Mouse (Mus musculus): ENCODE data around the gene Lrp1. TPM values are rescaled to one million over a fixed set of nuclear protein-coding genes. Genes with fewer than 3 reads are reported as not detected.

Gene Lrp1
- polyA plus RNA-seq, 1 experiment from 2014 or later = 71.2 TPM

DNA sequence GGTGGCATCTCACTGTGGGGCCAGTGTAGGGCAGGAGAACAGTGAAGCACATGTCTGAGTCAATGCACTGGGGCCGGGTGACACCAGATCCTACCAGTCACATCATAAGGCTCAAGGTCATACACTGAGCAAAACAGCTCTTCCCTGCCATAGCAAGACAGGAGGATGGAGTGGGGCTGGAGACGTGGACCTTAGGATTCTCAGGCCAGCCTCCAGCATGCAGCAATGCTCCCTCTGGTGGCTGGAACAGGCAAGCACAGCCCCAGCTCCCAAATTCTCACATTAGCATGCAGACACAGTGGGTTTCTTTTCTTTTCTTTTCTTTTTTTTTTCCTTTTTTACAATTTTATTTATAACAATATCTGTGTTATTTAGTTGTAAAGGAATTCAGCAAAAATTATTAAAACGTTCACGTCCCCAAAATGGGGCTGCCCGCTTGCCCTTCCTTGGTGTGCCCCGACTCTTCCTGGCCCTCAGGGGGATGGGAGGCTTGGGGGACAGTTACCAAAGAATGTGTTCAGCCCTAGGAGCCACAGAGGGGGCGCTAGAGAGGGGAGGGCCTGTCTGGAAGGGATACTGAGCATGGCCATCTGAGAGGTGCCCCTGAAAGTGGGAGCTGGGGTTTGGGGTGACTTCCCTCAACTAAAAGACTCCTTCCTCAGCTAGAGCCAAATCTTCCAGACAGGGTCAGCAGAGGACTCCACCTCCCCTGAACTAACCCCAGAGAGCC is 82.9 kb downstream of the Lrp1 start:
- peak; percentile 87 for DNase-seq (ENCODE audit: low spot score)
- Histone ChIP-seq H3K4me3 (ENCODE audit: low read depth, low read length) (no peak overlapping the region), H3K4me1 (replicated peaks; ENCODE audit: control insufficient read depth, insufficient read depth, low read length) (peaks cover 16% of the 10 kb centered on the region; the same call in 1 of the 2 replicates), H3K9ac (ENCODE audit: low read length) (no peak overlapping the region), H3K27ac (ENCODE audit: low read depth, low read length) (no peak overlapping the region), H3K36me3 (ENCODE audit: control insufficient read depth, insufficient read depth, low read length) (no peaks in the 10 kb centered on the region; the same call in 1 of the 2 replicates), H3K4me2 (ENCODE audit: low read depth, low read length, severe bottlenecking) (no peak overlapping the region), H3K9me3 (ENCODE audit: control insufficient read depth, low read length) (no peaks in the 10 kb centered on the region), H3K27me3 (ENCODE audit: control insufficient read depth, insufficient read depth, low read length) (peaks cover 35% of the 10 kb centered on the region)
- 29% methylated on average over 7 of the region's 7 CpGs for WGBS
- ATAC-seq (replicated peaks; ENCODE audit: low FRiP score) = peak; percentile 70

DNA sequence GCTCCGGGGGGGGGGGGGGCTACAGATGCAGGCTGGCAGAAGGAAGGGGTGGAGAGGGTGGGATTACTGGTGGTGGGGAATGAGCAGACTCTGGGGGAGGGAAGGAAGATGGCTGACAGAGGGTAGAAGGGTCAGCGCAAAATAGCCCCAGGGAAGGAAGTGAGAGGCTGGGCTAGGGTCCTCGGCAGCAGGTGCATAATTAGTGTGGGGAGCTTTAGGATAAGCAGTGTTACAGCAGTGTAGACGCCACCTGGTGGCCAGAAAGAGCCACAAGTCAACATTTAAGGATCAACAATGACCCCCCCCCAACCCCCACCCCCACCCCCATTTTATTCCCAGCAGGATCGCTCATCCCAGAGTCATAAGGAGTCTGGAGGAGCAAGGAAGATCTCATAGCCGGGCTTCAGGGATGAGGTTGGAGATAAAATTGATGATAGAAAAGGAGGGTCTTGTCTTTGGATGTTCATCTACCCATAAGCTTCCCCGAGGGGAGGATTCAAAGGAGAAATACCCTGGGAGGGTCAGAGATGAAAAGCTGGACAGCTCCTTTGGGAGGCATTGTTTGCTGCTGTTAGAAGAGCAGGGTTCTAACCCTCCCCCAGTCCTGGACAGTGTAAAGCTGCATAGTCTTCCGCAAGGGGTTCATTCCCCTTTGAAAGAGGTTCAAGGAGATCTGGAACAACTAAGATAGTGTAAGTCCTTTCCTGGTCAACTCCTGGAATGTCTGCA is 84.2 kb downstream of the Lrp1 start:
- Histone ChIP-seq H3K4me2 (ENCODE audit: low read depth, low read length, severe bottlenecking) (no peak overlapping the region), H3K4me3 (ENCODE audit: low read depth, low read length) (no peak overlapping the region), H3K9me3 (ENCODE audit: control insufficient read depth, low read length) (no peaks in the 10 kb centered on the region), H3K4me1 (replicated peaks; ENCODE audit: control insufficient read depth, insufficient read depth, low read length) (peaks cover 18% of the 10 kb centered on the region), H3K9ac (ENCODE audit: low read length) (no peak overlapping the region), H3K27ac (ENCODE audit: low read depth, low read length) (no peak overlapping the region), H3K27me3 (ENCODE audit: control insufficient read depth, insufficient read depth, low read length) (peaks cover 48% of the 10 kb centered on the region), H3K36me3 (ENCODE audit: control insufficient read depth, insufficient read depth, low read length) (no peaks in the 10 kb centered on the region; the same call in 1 of the 2 replicates)
- 8% methylated on average over 8 of the region's 8 CpGs for WGBS
- peak; percentile 78 for DNase-seq (ENCODE audit: low spot score)
- peak; percentile 56 for ATAC-seq (replicated peaks; ENCODE audit: low FRiP score)

DNA sequence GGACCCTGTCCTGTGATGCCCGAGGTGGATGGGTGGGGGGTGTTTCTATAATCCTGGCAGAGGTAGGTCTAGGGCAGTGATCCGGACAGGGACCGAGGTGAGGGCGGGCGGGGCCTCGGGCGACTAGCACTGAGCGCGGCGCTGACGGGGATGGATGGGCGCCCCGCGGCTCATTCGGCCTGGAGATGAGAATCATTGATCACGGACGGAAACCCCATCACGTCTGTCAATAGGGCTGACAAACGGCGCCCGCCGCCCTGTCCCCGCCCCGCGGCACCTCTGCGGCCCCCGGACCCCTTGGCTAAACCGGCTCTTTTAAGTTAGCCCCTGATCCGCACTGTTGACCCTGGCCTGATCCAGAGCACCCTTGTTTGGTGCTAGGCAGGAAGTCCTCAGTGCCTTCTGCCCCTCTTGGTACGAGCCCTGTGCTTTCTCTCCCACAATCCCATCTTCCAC is 86.0 kb downstream of the Lrp1 start:
- WGBS = 0% methylated on average over 29 of the region's 30 CpGs
- peak; percentile 66 for DNase-seq (ENCODE audit: low spot score)

GRCm38 (mm10) chr10:127534036-127534928 is 86.7 kb downstream of the Lrp1 start, which contains the start of gene Nxph4:
TSS of gene Nxph4 (minus strand) at chr10:127534559.
- H3K4me2 ChIP-seq (ENCODE audit: low read depth, low read length, severe bottlenecking) = peak within 1 kb of the TSS; percentile 61
- H3K27me3 ChIP-seq (ENCODE audit: control insufficient read depth, insufficient read depth, low read length) = peaks cover 72% of the 10 kb centered on the region
- WGBS = under 1% methylated on average over 64 of the region's 78 CpGs
- ATAC-seq (replicated peaks; ENCODE audit: low FRiP score) = no peak; the same call in 1 of the 2 replicates
- H3K27ac ChIP-seq (ENCODE audit: low read depth, low read length) = no peak within 1 kb of the TSS
- H3K4me1 ChIP-seq (replicated peaks; ENCODE audit: control insufficient read depth, insufficient read depth, low read length) = peaks cover 25% of the 10 kb centered on the region
- H3K36me3 ChIP-seq (ENCODE audit: control insufficient read depth, insufficient read depth, low read length) = no peaks in the 10 kb centered on the region; the same call in 1 of the 2 replicates
- peak; percentile 68 for DNase-seq (ENCODE audit: low spot score)
- H3K9me3 ChIP-seq (ENCODE audit: control insufficient read depth, low read length) = no peaks in the 10 kb centered on the region
- H3K9ac ChIP-seq (ENCODE audit: low read length) = peak within 1 kb of the TSS; percentile 52
- peak within 1 kb of the TSS; percentile 41 for H3K4me3 ChIP-seq (ENCODE audit: low read depth, low read length)

More for the DNA sequence above, 86.0 kb downstream of the Lrp1 start:
- H3K36me3 ChIP-seq (ENCODE audit: control insufficient read depth, insufficient read depth, low read length) = no peaks in the 10 kb centered on the region; the same call in 1 of the 2 replicates
- peak overlapping the region; percentile 61 for H3K4me2 ChIP-seq (ENCODE audit: low read depth, low read length, severe bottlenecking)
- no peak overlapping the region for H3K9ac ChIP-seq (ENCODE audit: low read length)
- peaks cover 25% of the 10 kb centered on the region for H3K4me1 ChIP-seq (replicated peaks; ENCODE audit: control insufficient read depth, insufficient read depth, low read length)
- H3K4me3 ChIP-seq (ENCODE audit: low read depth, low read length) = peak overlapping the region; percentile 41
- ATAC-seq (replicated peaks; ENCODE audit: low FRiP score) = no peak
- no peaks in the 10 kb centered on the region for H3K9me3 ChIP-seq (ENCODE audit: control insufficient read depth, low read length)
- H3K27ac ChIP-seq (ENCODE audit: low read depth, low read length) = no peak overlapping the region
- H3K27me3 ChIP-seq (ENCODE audit: control insufficient read depth, insufficient read depth, low read length) = peaks cover 66% of the 10 kb centered on the region

DNA sequence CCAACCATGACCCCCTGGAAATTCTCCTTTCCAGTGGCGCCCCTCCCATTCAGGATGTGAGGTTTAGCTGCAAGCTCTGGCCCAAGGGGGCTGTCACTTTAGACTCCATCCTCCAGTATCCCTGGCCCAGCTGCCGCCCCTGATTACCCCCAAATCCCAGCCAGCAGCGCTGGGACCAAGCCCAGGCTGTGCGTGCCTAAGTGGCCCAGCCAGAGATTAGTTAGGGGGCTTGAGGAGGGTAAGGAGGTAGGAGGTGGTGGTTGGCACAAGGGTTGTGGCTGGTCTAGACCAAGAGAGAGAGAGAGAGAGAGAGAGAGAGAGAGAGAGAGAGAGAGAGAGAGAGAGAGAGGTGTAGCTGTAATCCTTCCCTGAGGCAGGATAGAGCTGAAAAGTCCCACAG is 89.4 kb downstream of the Lrp1 start:
- Histone ChIP-seq H3K27me3 (ENCODE audit: control insufficient read depth, insufficient read depth, low read length) (peaks cover 98% of the 10 kb centered on the region), H3K9ac (ENCODE audit: low read length) (peak overlapping the region; percentile 12; the same call in 1 of the 2 replicates), H3K4me3 (ENCODE audit: low read depth, low read length) (peak overlapping the region; percentile 41; the same call in 1 of the 2 replicates), H3K36me3 (ENCODE audit: control insufficient read depth, insufficient read depth, low read length) (no peaks in the 10 kb centered on the region), H3K27ac (ENCODE audit: low read depth, low read length) (0 out of 2 replicates have a peak overlapping the region, but pooled peaks have one; percentile 12), H3K4me1 (replicated peaks; ENCODE audit: control insufficient read depth, insufficient read depth, low read length) (peaks cover 29% of the 10 kb centered on the region), H3K4me2 (ENCODE audit: low read depth, low read length, severe bottlenecking) (peak overlapping the region; percentile 49; the same call in 1 of the 2 replicates), H3K9me3 (ENCODE audit: control insufficient read depth, low read length) (no peaks in the 10 kb centered on the region)
- ATAC-seq (replicated peaks; ENCODE audit: low FRiP score) = no peak
- DNase-seq (ENCODE audit: low spot score) = no peak
- WGBS = 2% methylated on average over 4 of the region's 4 CpGs

DNA sequence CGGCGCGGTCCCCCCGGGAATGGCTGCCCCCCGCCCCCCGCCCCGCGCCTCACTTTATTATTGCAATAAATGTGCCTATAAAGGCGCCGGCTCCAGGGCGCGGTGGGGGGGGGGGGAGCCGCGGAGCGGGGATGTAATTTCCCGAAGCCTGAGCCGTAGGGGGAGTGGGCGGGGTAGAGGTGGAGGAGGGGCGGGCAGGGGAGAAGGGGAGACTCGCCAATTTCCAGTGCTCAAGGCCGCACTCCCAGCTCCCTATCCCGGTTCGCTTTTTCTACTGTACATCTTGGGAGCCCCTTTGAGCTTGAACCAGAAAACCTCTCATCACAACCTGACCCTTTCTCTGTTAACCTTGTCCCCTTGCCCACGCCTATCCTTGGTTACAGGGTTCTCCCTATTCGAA is 90.0 kb downstream of the Lrp1 start:
- H3K27ac ChIP-seq (ENCODE audit: low read depth, low read length) = 0 out of 2 replicates have a peak overlapping the region, but pooled peaks have one; percentile 21
- peaks cover 30% of the 10 kb centered on the region for H3K4me1 ChIP-seq (replicated peaks; ENCODE audit: control insufficient read depth, insufficient read depth, low read length)
- H3K9ac ChIP-seq (ENCODE audit: low read length) = peak overlapping the region; percentile 12; the same call in 1 of the 2 replicates
- WGBS = 1% methylated on average over 24 of the region's 25 CpGs
- no peaks in the 10 kb centered on the region for H3K36me3 ChIP-seq (ENCODE audit: control insufficient read depth, insufficient read depth, low read length)
- no peaks in the 10 kb centered on the region for H3K9me3 ChIP-seq (ENCODE audit: control insufficient read depth, low read length)
- no peak for DNase-seq (ENCODE audit: low spot score)
- H3K27me3 ChIP-seq (ENCODE audit: control insufficient read depth, insufficient read depth, low read length) = peaks cover 98% of the 10 kb centered on the region
- no peak for ATAC-seq (replicated peaks; ENCODE audit: low FRiP score)
- peak overlapping the region; percentile 49 for H3K4me2 ChIP-seq (ENCODE audit: low read depth, low read length, severe bottlenecking)
- peak overlapping the region; percentile 41 for H3K4me3 ChIP-seq (ENCODE audit: low read depth, low read length)

DNA sequence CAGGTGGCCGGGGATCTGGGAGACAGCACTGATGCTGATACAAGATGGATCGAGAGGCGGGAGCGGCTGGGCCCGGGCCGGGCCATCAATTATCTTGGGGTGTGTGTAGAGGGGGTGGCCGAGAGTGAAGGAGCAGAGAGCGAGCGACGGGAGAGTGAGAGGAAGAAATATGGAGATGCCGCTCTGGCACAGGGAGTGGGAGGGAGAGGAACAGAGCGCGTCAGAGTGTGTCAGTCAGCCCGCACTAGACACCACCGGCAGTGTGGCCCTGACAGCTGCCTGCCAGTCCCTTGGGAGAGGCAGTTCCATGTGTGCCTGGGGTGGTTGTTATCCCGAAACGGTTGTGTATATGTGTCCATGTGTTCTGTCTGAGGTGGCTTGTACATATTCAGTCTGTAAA is 93.5 kb downstream of the Lrp1 start:
- H3K36me3 ChIP-seq (ENCODE audit: control insufficient read depth, insufficient read depth, low read length) = no peaks in the 10 kb centered on the region
- H3K4me2 ChIP-seq (ENCODE audit: low read depth, low read length, severe bottlenecking) = peak overlapping the region; percentile 16; the same call in 1 of the 2 replicates
- H3K27me3 ChIP-seq (ENCODE audit: control insufficient read depth, insufficient read depth, low read length) = peaks cover 86% of the 10 kb centered on the region
- no peak for DNase-seq (ENCODE audit: low spot score)
- H3K9me3 ChIP-seq (ENCODE audit: control insufficient read depth, low read length) = no peaks in the 10 kb centered on the region
- H3K4me1 ChIP-seq (replicated peaks; ENCODE audit: control insufficient read depth, insufficient read depth, low read length) = peaks cover 24% of the 10 kb centered on the region
- no peak overlapping the region for H3K9ac ChIP-seq (ENCODE audit: low read length)
- ATAC-seq (replicated peaks; ENCODE audit: low FRiP score) = no peak
- H3K4me3 ChIP-seq (ENCODE audit: low read depth, low read length) = peak overlapping the region; percentile 3; the same call in 1 of the 2 replicates
- 2% methylated on average over 17 of the region's 17 CpGs for WGBS
- peak overlapping the region; percentile 37; the same call in 1 of the 2 replicates for H3K27ac ChIP-seq (ENCODE audit: low read depth, low read length)
